Mouse (Mus musculus): Measurements from ENCODE around the gene Eif5b.
"Not testable (repeated sequence)": the region's sequence is repeated elsewhere in the genome, so short reads cannot be mapped to it uniquely, and the experiment has no call there.

The Eif5b gene

GRCm38 (mm10) chr1:37997867-37998266 lies at the start of gene Eif5b, which contains the start of gene Txndc9:
Gene Eif5b (plus strand): TSS chr1:37998010.
Gene Txndc9 (minus strand): TSS chr1:37997893.
- DNase-seq: peak; percentile 94 to 97

GRCm38 (mm10) chr1:37948906-37949305 lies 48.9 kb upstream of the Eif5b start:
- no peak for DNase-seq

GRCm38 (mm10) chr1:37954786-37955185 lies 43.0 kb upstream of the Eif5b start:
- no peak for DNase-seq

GRCm38 (mm10) chr1:37955251-37955650 lies 42.6 kb upstream of the Eif5b start:
- DNase-seq: no peak

GRCm38 (mm10) chr1:37956690-37957431 lies 40.9 kb upstream of the Eif5b start:
- DNase-seq: no peak

- no peak for DNase-seq
These were observed 40.2 kb upstream of the Eif5b start, which contains the start of gene Lyg1 for GRCm38 (mm10) chr1:37957659-37958058. Gene Lyg1 (minus strand): TSS chr1:37957759.

- DNase-seq: no peak
These were observed 39.3 kb upstream of the Eif5b start for GRCm38 (mm10) chr1:37958516-37958915.

- peak; percentile 21 to 23 for DNase-seq
These were observed 38.3 kb upstream of the Eif5b start for GRCm38 (mm10) chr1:37959486-37959885.

GRCm38 (mm10) chr1:37965571-37965970 lies 32.2 kb upstream of the Eif5b start:
- DNase-seq: no peak

- DNase-seq: no peak
These were observed 29.1 kb upstream of the Eif5b start for GRCm38 (mm10) chr1:37968746-37969145.

GRCm38 (mm10) chr1:37971520-37971919 lies 26.3 kb upstream of the Eif5b start:
- no peak for DNase-seq

GRCm38 (mm10) chr1:37976666-37977065 lies 21.1 kb upstream of the Eif5b start:
- DNase-seq: not testable (repeated sequence)

GRCm38 (mm10) chr1:37977303-37977702 lies 20.5 kb upstream of the Eif5b start:
- DNase-seq: no peak

- DNase-seq: no peak
These were observed 13.5 kb upstream of the Eif5b start for GRCm38 (mm10) chr1:37984326-37984725.

GRCm38 (mm10) chr1:37985764-37986323 lies 12.0 kb upstream of the Eif5b start:
- peak; percentile 30 to 35 for DNase-seq

- no peak for DNase-seq
These were observed 10.0 kb upstream of the Eif5b start for GRCm38 (mm10) chr1:37987856-37988255.

- no peak for DNase-seq
These were observed 1.6 kb upstream of the Eif5b start for GRCm38 (mm10) chr1:37996226-37996625.

GRCm38 (mm10) chr1:37996877-37997484 lies 829 bp upstream of the Eif5b start:
- DNase-seq: peak; percentile 96

GRCm38 (mm10) chr1:37998371-37999199 lies 775 bp downstream of the Eif5b start:
- DNase-seq: no peak

- DNase-seq: no peak
These were observed 1.7 kb downstream of the Eif5b start for GRCm38 (mm10) chr1:37999552-37999951.

GRCm38 (mm10) chr1:38000844-38001243 lies 3.0 kb downstream of the Eif5b start:
- no peak for DNase-seq

- DNase-seq: no peak
These were observed 4.1 kb downstream of the Eif5b start for GRCm38 (mm10) chr1:38001956-38002355.

- DNase-seq: no peak
These were observed 5.2 kb downstream of the Eif5b start for GRCm38 (mm10) chr1:38003046-38003445.
